Mouse (Mus musculus): Measurements from ENCODE around the gene Vav2.

Gene Vav2

DNA sequence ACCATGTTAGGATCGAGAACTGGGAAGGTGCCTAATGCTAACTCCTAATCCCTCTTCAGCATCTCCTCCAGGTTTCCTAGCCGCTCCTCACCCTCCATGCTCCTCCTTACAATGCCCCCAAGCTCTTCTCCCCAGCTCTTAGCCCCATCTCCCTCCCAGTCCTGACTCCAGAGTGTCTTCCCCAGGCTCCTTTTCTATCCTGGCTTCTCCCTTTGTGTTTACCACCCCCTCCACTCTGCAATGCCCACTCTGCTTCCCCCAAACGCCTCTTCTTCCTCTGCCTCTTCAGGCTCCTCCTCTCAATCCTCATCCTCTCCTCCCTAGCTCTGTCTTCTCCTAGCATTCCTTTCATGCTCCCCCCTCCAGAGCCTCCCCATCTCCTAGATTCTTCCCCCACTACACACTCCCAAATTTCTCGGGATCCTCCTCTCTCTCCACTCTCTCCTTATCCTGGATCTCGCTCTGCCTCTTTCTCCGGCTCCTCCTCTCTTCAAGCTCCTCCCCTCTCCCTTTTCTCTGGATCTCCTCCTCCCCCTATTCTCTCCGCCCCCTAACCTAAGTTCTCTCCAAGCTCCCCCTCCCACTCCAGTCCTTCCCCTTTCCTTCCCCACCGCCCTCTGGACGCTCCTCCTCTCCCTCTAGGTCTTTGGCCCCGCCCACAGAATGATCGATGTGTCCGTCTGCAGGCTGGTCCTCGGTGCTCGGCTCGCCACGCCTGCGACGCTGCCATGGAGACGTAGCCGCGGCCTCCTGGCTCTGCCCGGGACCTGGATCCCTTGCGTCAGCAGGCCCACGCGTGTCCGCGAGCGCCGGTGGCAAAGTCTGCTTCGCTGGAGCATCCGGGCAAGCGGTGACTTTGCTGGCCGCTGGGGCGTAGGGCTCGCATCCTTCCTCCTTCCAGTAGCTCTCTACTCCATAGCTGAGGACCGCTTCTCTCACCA is 15.2 kb upstream of the Vav2 start, which contains the start of gene Brd3os:
Brd3os (plus strand) TSS at position 558 of the 941 bp plus-strand sequence.
- peak; percentile 93 for DNase-seq (ENCODE audit: low spot score)

- no peak for DNase-seq (ENCODE audit: low spot score)
Observed at GRCm38 (mm10) chr2:27438281-27438680, 11.4 kb upstream of the Vav2 start.

DNA sequence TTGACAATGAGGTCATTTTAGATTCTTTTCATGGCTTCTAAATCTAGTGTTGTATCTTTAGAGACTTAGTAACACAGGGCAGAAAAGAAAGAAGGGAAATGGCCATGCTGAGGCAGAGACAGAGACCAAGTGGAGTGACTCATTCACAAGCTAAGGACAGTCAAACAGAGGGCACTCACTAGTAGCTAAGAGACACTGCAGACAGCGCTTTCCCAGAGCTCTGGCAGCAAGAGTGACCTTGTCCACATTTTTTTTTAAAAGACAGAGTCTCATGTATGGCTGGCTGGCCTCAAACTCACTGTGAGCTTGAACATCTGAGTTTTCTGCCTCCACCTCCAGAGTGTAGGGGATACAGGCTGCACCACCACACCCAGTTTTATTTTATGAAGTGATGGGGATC is 11.0 kb upstream of the Vav2 start:
- no peak for DNase-seq (ENCODE audit: low spot score)

DNA sequence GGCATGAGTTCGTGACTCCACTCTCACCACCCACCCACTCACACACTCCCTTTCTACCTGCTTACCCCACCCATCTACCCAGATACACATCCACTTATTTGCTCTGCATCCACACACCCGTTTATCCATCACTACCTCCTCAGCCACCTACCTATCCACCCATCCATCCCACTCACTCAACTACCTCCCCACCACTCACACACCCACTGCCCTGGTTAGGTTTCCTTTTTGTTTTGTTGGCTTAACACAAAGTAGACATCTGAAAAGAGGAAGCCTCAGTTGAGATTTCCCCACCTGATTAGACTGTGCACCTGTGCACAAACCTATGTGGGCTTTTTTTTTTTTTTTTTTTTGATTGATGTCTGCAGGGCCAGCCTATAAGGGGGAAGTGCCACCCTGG is 5.8 kb upstream of the Vav2 start:
- DNase-seq (ENCODE audit: low spot score): no peak

DNA sequence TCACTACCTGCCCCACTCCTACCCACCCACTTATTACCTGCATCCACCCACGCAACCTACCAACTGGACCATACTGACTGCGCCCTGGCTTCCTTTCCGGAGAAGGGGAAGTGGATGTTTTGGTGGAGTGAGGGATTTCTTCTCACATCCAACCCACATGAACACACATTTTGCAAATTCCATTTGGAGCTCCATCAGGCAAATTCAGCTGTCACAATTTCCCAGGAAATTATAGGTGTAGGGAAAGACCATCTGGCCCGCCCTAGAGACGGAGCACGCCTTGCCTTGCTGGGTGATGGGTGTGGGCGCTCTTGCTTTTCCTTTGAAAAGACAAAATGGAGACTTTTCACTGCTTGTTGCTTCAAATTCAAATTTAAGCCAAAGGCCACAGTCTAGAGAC is 3.8 kb upstream of the Vav2 start:
- peak; percentile 48 for DNase-seq (ENCODE audit: low spot score)

DNA sequence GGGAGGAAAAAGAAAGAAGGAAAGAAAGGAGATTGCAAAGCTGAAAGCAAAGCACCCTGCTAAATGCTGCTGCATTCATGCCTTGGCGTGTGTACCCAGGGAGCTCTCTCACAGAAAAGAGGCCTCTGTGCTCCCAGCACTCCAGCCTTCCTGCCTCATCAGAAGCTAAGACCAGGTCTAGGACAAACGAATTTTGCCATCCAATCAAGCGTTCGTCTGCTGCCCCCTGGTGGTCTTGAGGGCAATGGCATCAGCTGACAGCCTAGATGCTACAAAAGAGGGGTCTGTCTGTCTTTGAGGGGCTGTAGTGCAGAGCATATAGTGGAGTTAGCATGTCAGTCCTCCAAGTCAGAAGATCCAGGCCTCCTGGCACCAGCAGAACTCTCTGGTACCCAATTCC is 1.2 kb upstream of the Vav2 start:
- peak; percentile 76 for DNase-seq (ENCODE audit: low spot score)

DNA sequence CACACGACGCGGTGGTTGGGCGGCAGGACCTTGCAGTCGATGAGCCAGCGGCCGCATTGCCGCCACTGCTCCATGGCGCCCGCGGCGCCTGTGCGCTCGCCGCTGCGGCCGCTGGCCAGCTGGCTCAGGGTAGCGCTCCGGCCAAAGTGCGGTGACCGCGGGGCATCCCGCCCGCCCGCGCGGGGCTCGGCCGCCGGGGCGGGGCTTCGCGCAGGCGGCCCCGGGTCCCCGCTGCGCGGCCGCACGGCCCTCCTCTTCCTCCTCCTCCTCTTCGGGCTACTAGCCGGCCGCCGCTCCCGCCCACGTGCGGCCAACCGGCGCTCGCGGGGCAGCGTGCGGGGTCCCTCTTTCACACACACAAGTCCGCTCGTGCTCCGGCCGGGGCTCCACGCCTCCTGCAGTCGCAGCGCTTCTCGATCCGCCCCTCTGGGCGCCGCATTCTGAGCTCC is 403 bp downstream of the Vav2 start:
- no peak for DNase-seq (ENCODE audit: low spot score)

GRCm38 (mm10) chr2:27425751-27426405 is 955 bp downstream of the Vav2 start:
- no peak for DNase-seq (ENCODE audit: low spot score)

DNA sequence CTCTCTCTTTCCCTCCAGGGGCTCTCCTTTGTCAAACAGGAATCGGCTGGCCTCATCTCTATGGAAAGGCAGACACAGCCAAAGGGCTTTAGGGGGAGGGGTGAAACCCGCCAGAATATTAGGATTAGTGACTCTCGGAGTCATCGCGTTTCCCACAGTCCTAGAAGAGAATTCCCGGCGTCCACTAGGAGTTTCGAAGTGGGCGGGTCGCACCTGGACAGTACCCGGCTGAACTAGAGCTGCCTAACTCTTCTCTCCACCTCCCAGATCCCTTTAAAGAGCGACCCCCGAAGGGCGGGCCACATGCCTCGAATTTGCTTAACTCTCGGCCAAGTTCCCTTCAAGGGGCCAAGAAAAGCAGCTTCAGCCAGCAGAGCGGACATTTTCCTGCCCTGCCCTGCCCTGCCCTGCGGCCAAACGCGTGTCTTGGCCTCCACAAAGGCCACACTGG is 1.6 kb downstream of the Vav2 start:
- no peak for DNase-seq (ENCODE audit: low spot score)

DNA sequence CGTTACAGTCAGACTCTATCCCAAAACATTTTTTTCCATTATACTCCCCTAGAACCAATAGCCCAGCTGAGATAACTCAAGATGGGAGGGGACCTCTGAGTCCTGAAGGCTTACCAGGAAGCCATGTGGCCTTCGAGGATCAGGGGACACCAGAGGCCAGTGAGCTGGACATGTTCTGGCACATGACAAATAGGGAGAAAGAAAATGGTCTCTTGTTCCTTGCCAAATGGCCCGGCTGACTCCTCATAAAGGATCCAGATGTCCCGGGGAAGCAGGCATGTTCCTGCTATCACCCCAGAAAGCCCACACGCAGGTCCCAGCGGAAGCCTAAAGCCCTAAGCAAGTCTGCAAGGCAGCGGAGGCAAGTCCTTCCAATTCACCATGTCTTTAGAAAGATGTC is 3.2 kb downstream of the Vav2 start:
- no peak for DNase-seq (ENCODE audit: low spot score)

- DNase-seq (ENCODE audit: low spot score): peak; percentile 51
Observed at GRCm38 (mm10) chr2:27421293-27422068, 5.4 kb downstream of the Vav2 start.

DNA sequence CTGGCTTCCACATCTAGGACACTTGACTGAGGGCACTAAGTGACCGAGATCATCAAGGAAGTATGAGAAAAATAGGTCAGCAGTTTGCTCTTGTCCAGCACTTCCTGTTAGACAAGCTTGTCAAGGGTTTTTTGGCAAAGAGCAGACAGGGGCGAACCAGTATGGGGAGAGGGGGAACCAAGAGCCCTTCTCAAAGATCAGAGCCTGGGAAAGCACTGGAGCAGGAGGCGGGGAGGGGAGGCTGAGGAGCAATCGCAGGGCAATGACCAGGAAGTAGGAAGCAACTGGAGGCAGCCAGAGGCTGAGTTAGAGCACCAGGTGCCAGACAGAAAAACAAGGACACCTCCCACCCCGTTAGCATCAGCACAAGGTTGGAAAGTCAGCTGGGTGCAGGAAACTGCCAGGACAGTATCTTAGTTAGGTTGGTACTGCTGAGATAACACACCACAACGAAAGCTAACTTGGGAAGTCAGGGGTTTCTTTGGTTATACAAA is 8.2 kb downstream of the Vav2 start:
- DNase-seq (ENCODE audit: low spot score): no peak

DNA sequence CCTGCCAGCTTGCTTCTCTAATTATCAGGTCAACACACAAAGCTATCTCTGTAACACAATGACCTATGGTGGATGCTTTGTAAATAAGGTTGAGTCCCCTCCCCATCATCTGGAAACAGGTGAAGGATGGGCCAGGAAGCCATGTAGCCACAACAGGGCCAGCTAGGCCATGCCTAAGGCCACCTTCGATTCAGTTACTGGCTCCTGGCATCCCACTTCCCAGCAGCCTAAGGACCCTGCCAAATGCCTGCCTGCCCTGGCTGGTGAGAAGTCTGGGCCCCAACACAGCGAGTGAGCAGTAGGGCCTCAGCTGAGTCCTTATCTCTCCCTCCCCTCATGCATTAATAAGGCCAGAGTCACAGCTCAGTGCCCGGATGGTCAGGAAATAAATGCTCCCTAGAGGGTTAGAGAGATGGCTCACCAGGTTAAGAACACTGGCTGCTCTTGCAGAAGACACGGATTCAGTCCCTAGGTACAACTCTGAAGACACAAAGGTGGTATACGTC is 9.1 kb downstream of the Vav2 start:
- DNase-seq (ENCODE audit: low spot score): no peak

GRCm38 (mm10) chr2:27416425-27416824 is 10.4 kb downstream of the Vav2 start:
- no peak for DNase-seq (ENCODE audit: low spot score)

GRCm38 (mm10) chr2:27415060-27415783 is 11.6 kb downstream of the Vav2 start:
- DNase-seq (ENCODE audit: low spot score): no peak

GRCm38 (mm10) chr2:27413936-27414657 is 12.7 kb downstream of the Vav2 start:
- no peak for DNase-seq (ENCODE audit: low spot score)

GRCm38 (mm10) chr2:27413582-27413935 is 13.3 kb downstream of the Vav2 start:
- DNase-seq (ENCODE audit: low spot score): no peak

DNA sequence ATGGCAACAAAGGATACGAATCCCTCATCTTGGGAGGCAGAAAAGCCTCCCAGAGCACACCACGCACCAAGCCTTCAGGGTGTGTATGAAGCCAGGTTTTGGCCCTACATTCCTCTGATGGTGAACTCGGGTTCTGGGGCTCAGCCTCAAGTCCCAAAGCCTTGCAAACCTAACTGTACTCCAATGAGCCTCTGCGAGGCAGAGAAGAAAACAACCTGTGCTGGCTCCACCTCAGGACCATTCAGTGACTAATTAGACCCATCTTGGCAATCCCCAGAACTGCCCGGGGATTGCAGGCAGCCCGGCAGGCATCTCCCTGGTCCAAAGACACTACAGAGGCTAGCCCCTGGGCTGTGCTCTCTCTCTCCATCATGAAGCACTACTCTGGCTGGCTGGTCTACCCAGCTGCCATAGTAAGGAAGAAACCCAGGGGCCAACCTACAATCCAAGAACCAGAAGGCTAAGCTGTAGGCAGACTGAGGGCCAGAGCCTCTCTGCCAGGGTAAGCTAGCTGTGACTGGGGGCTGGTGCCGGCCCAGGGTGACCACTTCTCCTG is 14.5 kb downstream of the Vav2 start:
- no peak for DNase-seq (ENCODE audit: low spot score)

GRCm38 (mm10) chr2:27411688-27412174 is 15.1 kb downstream of the Vav2 start:
- DNase-seq (ENCODE audit: low spot score): no peak

- no peak for DNase-seq (ENCODE audit: low spot score)
Observed at GRCm38 (mm10) chr2:27410518-27411140, 16.2 kb downstream of the Vav2 start.

Measured in left cerebral cortex, adult 11 months (tissue).